Mouse (Mus musculus) forebrain, embryonic 14.5 days (tissue): ENCODE data around the gene Cdk17. TPM values are rescaled to one million over a fixed set of nuclear protein-coding genes. Genes with fewer than 3 reads are reported as not detected.
A peak's percentile ranks its signal among the peaks of the same experiment; 100 is the strongest.

Source experiments
- ATAC-seq: fragments of 200-750 bp; cut with Nextera tagmentation; 2 replicates; pipeline ENCODE4 v1.8.0; 2017; ENCODE audit warnings: mild to moderate bottlenecking, moderate library complexity
- DNase-seq: peaks from one replicate; pipeline ENCODE4 v3.0.0-alpha.2; 2015; ENCODE audit warnings: low spot score
- H3K27ac ChIP-seq: fragments of 300-500 bp; sonication (generic); 2 replicates; pipeline ENCODE4 v1.5.1; 2014; ENCODE audit warnings: low read depth, mild to moderate bottlenecking, control low read depth, low read length, moderate library complexity
- H3K27me3 ChIP-seq: fragments of 300-500 bp; sonication (generic); replicated peaks from 2 replicates; pipeline ENCODE4 v1.6.1; 2014; ENCODE audit warnings: low read length, control low read depth, mixed read lengths; ENCODE audit not compliant: control insufficient read depth, insufficient read depth
- H3K36me3 ChIP-seq: fragments of 300-500 bp; sonication (generic); 2 replicates; pipeline ENCODE4 v1.6.1; 2014; ENCODE audit warnings: low read length, control low read depth; ENCODE audit not compliant: control insufficient read depth, insufficient read depth
- H3K4me1 ChIP-seq: fragments of 300-500 bp; sonication (generic); 2 replicates; pipeline ENCODE4 v1.6.1; 2014; ENCODE audit warnings: antibody characterized with exemption, low read length, control low read depth; ENCODE audit not compliant: control insufficient read depth, insufficient read depth
- H3K4me2 ChIP-seq: fragments of 300-500 bp; sonication (generic); 2 replicates; pipeline ENCODE4 v1.6.1; 2014; ENCODE audit warnings: mild to moderate bottlenecking, control low read depth, low read length
- H3K4me3 ChIP-seq: fragments of 300-500 bp; sonication (generic); 2 replicates; pipeline ENCODE4 v1.5.1; 2014; ENCODE audit warnings: low read depth, low read length, control low read depth
- H3K9ac ChIP-seq: fragments of 300-500 bp; sonication (generic); 2 replicates; pipeline ENCODE4 v1.6.1; 2014; ENCODE audit warnings: mild to moderate bottlenecking, low read length, control low read depth, moderate library complexity
- H3K9me3 ChIP-seq: fragments of 300-500 bp; sonication (generic); replicated peaks from 2 replicates; pipeline ENCODE4 v1.6.1; 2016; ENCODE audit warnings: low read length, control low read depth, mixed read lengths; ENCODE audit not compliant: control insufficient read depth
- WGBS: fragments of 180-500 bp; shearing (Covaris S2); extraction: QIAGEN DNeasy Blood & Tissue Kit; methylation state at CpG from one replicate; pipeline ENCODE4 v1.1.7; 2014; 5-methylcytosine and 5-hydroxymethylcytosine counted together
- polyA plus RNA-seq: library from polyadenylated mRNA; unstranded; fragments of >200 nt; fragmentation: Nextera tagmentation; extraction: Ambion mirVana; gene quantifications from 2 replicates; pipeline ENCODE4 v1.2.1, GENCODE M21; 2014

Gene Cdk17
- polyA plus RNA-seq, 1 experiment from 2014 or later, result 52.5 TPM

DNA sequence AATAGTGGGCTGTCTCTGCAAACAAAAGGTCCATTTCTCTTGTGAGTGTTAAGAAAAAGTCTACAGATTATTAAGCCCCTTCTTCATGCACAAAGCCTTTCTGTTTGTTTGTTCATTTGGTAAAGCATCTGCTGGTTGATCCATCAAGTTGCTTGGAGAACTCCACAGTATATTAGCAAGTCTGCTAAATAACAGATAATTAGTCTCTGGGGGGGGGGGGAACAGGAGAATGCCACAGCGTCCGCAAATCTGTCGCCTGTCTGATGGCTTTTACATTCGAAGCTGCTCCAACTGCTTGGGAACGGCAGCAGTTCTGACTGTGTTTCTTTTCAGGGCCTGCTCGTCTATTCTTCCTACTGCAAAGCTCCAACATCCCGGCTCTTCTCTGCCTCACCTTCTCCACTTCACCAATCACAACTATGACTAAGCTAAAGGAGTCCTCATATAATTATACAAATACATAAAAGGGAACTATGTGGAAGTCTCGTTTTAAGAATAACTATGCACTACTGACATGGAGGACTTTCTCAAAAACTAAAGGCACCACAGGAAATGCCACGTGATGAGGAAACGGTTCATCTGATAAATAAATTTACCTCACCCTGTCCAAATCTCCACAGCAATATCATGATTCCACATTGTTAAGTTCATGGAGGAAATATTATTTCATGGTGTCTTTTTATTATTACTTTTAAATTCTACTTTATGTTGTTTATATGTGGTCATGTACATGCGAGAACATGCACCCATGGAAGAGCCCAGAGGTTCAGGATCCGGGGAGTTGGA is 38.1 kb upstream of the Cdk17 start:
- Histone ChIP-seq H3K4me3 (no peak overlapping the region), H3K36me3 (no peaks in the 10 kb centered on the region), H3K9me3 (no peaks in the 10 kb centered on the region), H3K27me3 (no peaks in the 10 kb centered on the region), H3K4me2 (no peak overlapping the region), H3K4me1 (peaks cover 11% of the 10 kb centered on the region), H3K27ac (no peak overlapping the region), H3K9ac (no peak overlapping the region)
- peak; percentile 62 for ATAC-seq
- DNase-seq, result peak; percentile 68
- 39% methylated on average over 12 of the region's 12 CpGs for WGBS

DNA sequence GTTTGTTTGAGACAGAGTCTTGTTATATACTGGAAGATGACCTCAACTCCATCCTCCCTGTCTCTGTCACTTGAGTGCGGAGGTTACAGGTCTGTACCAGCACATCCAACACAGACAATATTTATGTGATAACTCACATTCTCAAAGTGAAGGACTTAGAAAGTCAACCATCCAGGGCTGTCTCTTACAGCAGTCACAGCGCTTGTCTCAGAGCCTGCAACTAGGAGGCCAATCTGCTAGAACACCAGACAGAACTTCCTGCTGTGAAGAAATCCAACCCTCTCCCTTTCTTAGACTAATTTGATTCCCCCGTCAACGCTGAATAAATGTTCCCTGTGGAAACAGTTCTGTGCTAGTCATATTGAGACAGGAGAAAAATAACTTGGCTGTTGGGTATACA is 37.4 kb upstream of the Cdk17 start:
- Histone ChIP-seq H3K27ac (no peak overlapping the region), H3K9me3 (no peaks in the 10 kb centered on the region), H3K4me2 (no peak overlapping the region), H3K27me3 (no peaks in the 10 kb centered on the region), H3K4me3 (no peak overlapping the region), H3K36me3 (no peaks in the 10 kb centered on the region), H3K9ac (no peak overlapping the region), H3K4me1 (peaks cover 11% of the 10 kb centered on the region)
- DNase-seq, result no peak
- WGBS, result 59% methylated on average over 4 of the region's 4 CpGs
- ATAC-seq, result no peak

DNA sequence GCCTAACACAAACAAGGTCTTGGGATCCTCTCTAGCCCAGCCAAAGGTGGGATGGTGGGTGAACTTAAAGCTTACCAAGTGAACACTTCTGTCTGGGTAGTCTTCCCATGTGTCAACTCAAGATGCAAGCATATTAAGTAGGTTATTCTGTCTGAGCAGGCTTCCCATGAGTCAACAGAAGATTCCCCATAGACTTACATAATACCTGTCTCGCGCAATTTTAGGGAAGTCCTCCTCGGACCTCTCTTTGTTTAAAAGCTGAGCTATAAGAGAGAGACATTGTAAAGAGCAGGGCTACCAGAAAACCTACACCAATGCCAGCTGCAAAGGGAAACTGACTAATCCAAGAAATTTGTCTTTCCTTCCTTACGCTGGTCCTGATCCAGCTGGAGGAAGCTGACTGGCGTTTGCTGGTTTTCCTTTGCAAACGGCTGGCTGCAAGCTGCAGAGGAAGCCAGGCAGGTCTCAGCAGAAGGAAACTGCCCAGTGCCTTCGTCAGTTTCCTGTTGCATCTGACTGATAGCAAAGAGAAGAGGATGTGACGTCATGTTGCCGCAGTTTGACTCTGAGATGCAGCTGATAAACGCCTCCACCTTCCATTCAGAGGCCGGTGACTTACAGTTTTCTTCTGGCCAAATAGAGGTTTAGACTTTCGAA is 36.6 kb upstream of the Cdk17 start:
- Histone ChIP-seq H3K9me3 (no peaks in the 10 kb centered on the region), H3K9ac (no peak overlapping the region), H3K27me3 (no peaks in the 10 kb centered on the region), H3K4me2 (no peak overlapping the region), H3K4me1 (peaks cover 11% of the 10 kb centered on the region), H3K36me3 (no peaks in the 10 kb centered on the region), H3K27ac (no peak overlapping the region), H3K4me3 (no peak overlapping the region)
- DNase-seq (no peak), ATAC-seq (no peak)
- WGBS, result 83% methylated on average over 12 of the region's 12 CpGs

DNA sequence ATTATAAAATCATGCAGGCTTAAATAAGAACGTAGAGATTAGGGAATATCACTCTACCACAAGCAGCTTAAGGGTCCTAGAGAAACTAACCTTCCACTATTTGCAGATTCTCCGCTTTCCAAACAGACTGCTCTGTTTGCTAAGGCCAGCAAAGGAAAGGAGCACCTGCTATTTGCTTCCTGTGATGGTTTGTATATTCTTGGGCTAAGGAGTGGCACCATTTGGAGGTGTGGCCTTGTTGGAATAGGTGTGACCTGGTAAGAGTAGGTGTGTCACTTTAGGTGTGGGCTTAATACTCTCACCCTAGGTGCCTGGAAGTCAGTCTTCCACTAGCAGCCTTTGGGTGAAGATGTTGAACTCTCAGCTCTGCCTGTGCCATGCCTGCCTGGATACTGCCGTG is 34.6 kb upstream of the Cdk17 start:
- ATAC-seq, result no peak
- H3K4me2 ChIP-seq, result no peak overlapping the region
- H3K27ac ChIP-seq, result no peak overlapping the region
- no peak overlapping the region for H3K9ac ChIP-seq
- DNase-seq, result no peak
- no peak overlapping the region for H3K4me3 ChIP-seq
- H3K36me3 ChIP-seq, result no peaks in the 10 kb centered on the region
- peaks cover 14% of the 10 kb centered on the region for H3K4me1 ChIP-seq
- no peaks in the 10 kb centered on the region for H3K9me3 ChIP-seq
- WGBS, result 91% methylated on average over 3 of the region's 3 CpGs
- no peaks in the 10 kb centered on the region for H3K27me3 ChIP-seq

DNA sequence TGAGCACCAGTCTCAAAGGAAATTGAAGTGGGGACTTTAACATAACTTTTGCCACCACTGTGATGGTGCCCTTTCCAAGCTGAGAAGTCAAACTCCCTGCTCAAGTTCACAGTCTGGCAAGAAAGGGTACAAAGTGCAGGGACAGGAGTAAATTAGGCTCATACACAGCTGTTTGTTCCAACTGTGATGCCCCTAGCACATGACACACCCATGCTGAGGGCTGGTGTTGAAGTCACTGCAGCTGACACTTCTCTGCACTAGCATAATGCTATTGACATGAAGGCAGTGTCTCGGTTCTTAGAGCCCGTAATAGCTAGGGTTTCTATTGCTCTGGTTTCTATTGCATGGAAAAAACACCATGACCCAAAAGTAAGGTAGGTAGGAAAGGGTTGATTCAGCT is 32.1 kb upstream of the Cdk17 start:
- WGBS, result 94% methylated on average over 2 of the region's 2 CpGs
- H3K4me1 ChIP-seq, result 0 out of 2 replicates have a peak, but pooled peaks cover 3% of the 10 kb centered on the region
- DNase-seq, result no peak

DNA sequence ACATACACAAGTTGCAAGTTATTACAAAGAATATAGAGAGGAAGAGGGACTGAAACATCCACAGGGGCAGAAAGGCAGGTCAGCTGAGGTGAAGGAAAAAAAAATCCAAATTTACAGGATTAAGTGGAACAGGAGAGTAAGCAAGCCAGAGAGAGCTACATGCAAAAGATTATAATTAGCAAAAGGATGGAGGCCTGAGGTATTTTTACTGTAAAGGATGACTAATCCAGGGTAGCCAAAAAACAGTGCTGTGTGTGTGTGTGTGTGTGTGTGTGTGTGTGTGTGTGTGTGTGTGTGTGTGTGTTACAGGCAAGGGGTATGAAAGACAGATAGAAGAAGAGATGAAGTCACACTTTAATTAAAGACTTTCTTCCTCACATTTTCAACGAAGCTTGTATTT is 31.3 kb upstream of the Cdk17 start:
- Histone ChIP-seq H3K27ac (peak overlapping the region; percentile 76; the same call in 1 of the 2 replicates), H3K27me3 (no peaks in the 10 kb centered on the region), H3K4me2 (no peak overlapping the region), H3K36me3 (no peaks in the 10 kb centered on the region), H3K4me1 (0 out of 2 replicates have a peak, but pooled peaks cover 3% of the 10 kb centered on the region), H3K9ac (no peak overlapping the region), H3K4me3 (no peak overlapping the region), H3K9me3 (no peaks in the 10 kb centered on the region)
- 67% methylated on average over 1 of the region's 1 CpGs for WGBS
- ATAC-seq (no peak), DNase-seq (no peak)

More for the DNA sequence above, 32.1 kb upstream of the Cdk17 start:
- Histone ChIP-seq H3K36me3 (no peaks in the 10 kb centered on the region), H3K4me2 (no peak overlapping the region), H3K27ac (no peak overlapping the region), H3K27me3 (no peaks in the 10 kb centered on the region), H3K9ac (no peak overlapping the region), H3K4me3 (no peak overlapping the region), H3K9me3 (no peaks in the 10 kb centered on the region)
- ATAC-seq, result no peak

DNA sequence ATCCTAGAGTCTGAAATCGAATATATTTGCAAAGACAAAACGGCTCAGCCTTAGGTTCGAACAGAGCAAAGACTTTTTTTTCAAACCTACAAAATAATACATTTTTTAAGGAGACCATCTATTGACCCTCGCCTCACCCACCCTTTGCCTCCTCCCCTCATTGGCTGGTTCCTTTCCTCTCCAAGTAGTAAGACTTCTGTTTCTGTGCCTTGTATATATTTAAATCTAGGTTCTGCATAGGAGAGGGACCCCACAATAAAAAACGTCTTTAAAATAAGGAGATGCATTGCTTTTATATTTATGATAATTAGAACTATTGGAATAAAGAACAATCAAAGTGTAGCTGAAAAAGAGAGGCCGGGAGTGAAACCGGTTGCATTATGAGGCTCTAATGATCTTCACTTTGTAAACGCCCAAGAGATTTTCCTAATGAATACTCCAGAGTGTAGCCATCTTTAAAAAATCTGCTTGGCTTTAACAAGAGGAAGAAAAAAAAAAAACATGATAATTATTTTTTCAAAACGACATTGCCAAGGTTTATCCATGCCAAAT is 30.7 kb upstream of the Cdk17 start:
- ATAC-seq (peak; percentile 55), DNase-seq (peak; percentile 88)
- Histone ChIP-seq H3K4me2 (no peak overlapping the region), H3K9ac (no peak overlapping the region), H3K9me3 (no peaks in the 10 kb centered on the region), H3K36me3 (no peaks in the 10 kb centered on the region), H3K4me1 (0 out of 2 replicates have a peak, but pooled peaks cover 3% of the 10 kb centered on the region), H3K4me3 (no peak overlapping the region), H3K27ac (peak overlapping the region; percentile 76; the same call in 1 of the 2 replicates), H3K27me3 (no peaks in the 10 kb centered on the region)
- 24% methylated on average over 9 of the region's 9 CpGs for WGBS

DNA sequence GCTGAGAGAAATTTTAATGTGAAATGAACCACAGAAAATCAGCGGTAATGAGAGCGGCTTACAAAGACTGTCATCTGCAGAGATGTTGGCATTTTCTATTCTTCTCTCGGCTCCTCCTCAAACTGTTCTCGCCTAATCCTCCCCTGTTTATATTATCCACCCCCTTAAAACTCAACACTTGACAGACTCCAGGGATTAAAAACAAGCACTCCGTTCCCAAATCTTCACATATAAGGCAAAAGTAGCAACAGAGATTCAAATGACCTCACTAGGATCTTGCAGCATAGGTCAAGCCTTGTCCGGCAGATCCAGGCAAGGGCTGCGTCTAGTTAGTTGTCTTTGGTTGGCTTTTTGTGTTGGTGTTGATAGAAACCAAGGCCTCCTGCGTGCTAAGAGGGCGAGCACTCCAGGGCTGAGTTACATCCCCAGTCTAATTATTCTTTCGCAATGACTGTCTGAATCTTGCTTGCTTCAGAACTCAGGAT is 30.2 kb upstream of the Cdk17 start:
- 15% methylated on average over 10 of the region's 10 CpGs for WGBS
- H3K4me3 ChIP-seq, result no peak overlapping the region
- no peak overlapping the region for H3K9ac ChIP-seq
- 0 out of 2 replicates have a peak, but pooled peaks cover 3% of the 10 kb centered on the region for H3K4me1 ChIP-seq
- DNase-seq (no peak), ATAC-seq (peak; percentile 91)
- no peaks in the 10 kb centered on the region for H3K36me3 ChIP-seq
- H3K27ac ChIP-seq, result peak overlapping the region; percentile 76
- H3K27me3 ChIP-seq, result no peaks in the 10 kb centered on the region
- 0 out of 2 replicates have a peak overlapping the region, but pooled peaks have one; percentile 3 for H3K4me2 ChIP-seq
- H3K9me3 ChIP-seq, result no peaks in the 10 kb centered on the region
